Mouse (Mus musculus): ENCODE measurements around the gene Zfand2b. TPM values are rescaled to one million over a fixed set of nuclear protein-coding genes. Genes with fewer than 3 reads are reported as not detected.

Zfand2b gene
- polyA plus RNA-seq, 1 experiment from 2014 or later = 38.3 TPM

DNA sequence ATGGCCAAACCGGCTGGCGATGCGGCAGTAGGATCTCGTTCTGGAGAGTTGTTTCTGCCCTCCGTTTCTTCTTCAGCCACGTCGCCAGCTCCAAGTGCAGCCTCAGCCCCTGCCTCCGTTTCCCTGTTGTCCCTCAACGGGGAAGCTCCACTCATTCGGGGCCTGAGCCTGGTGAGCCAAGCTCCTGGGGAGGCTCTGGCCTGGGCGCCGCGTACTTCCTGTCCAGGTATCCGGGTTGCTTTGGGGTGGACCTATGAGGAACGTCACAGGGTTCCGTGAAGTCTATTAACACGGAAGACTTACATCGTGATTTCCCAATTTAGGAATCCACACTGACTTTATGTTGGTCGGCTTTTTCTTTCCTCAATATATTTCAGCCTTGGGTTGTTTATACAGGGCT is 24.0 kb downstream of the Zfand2b start:
- H3K9me3 ChIP-seq (ENCODE audit: control insufficient read depth, low read length) = no peaks in the 10 kb centered on the region
- H3K4me1 ChIP-seq (ENCODE audit: control insufficient read depth, insufficient read depth, low read length) = peaks cover 12% of the 10 kb centered on the region; the same call in 1 of the 2 replicates
- DNase-seq (ENCODE audit: low spot score) (no peak), ATAC-seq (ENCODE audit: insufficient read depth, low FRiP score, low TSS enrichment) (no peak)
- 2% methylated on average over 19 of the region's 19 CpGs for WGBS
- peak overlapping the region; percentile 73 for H3K4me3 ChIP-seq (ENCODE audit: low read depth, low read length)
- H3K36me3 ChIP-seq (ENCODE audit: control insufficient read depth, insufficient read depth, low read length) = no peaks in the 10 kb centered on the region; the same call in none of the 2 replicates
- peak overlapping the region; percentile 78 for H3K27ac ChIP-seq (ENCODE audit: low read depth, low read length)
- H3K27me3 ChIP-seq (ENCODE audit: control insufficient read depth, insufficient read depth, low read length) = no peaks in the 10 kb centered on the region
- peak overlapping the region; percentile 96 for H3K4me2 ChIP-seq (ENCODE audit: low read depth)
- H3K9ac ChIP-seq (ENCODE audit: low read length) = peak overlapping the region; percentile 85

- H3K36me3 ChIP-seq (ENCODE audit: control insufficient read depth, insufficient read depth, low read length) = peaks cover 6% of the 10 kb centered on the region; the same call in 1 of the 2 replicates
- H3K4me1 ChIP-seq (ENCODE audit: control insufficient read depth, insufficient read depth, low read length) = no peaks in the 10 kb centered on the region
- 88% methylated on average over 1 of the region's 1 CpGs for WGBS
- no peaks in the 10 kb centered on the region for H3K9me3 ChIP-seq (ENCODE audit: control insufficient read depth, low read length)
- no peak for DNase-seq (ENCODE audit: low spot score)
- no peak overlapping the region for H3K27ac ChIP-seq (ENCODE audit: low read depth, low read length)
- no peak overlapping the region for H3K4me2 ChIP-seq (ENCODE audit: low read depth)
- ATAC-seq (ENCODE audit: insufficient read depth, low FRiP score, low TSS enrichment) = no peak
- no peak overlapping the region for H3K4me3 ChIP-seq (ENCODE audit: low read depth, low read length)
- H3K27me3 ChIP-seq (ENCODE audit: control insufficient read depth, insufficient read depth, low read length) = no peaks in the 10 kb centered on the region
- H3K9ac ChIP-seq (ENCODE audit: low read length) = no peak overlapping the region
Measured at GRCm38 (mm10) chr1:75201236-75201635, 32.8 kb downstream of the Zfand2b start.

DNA sequence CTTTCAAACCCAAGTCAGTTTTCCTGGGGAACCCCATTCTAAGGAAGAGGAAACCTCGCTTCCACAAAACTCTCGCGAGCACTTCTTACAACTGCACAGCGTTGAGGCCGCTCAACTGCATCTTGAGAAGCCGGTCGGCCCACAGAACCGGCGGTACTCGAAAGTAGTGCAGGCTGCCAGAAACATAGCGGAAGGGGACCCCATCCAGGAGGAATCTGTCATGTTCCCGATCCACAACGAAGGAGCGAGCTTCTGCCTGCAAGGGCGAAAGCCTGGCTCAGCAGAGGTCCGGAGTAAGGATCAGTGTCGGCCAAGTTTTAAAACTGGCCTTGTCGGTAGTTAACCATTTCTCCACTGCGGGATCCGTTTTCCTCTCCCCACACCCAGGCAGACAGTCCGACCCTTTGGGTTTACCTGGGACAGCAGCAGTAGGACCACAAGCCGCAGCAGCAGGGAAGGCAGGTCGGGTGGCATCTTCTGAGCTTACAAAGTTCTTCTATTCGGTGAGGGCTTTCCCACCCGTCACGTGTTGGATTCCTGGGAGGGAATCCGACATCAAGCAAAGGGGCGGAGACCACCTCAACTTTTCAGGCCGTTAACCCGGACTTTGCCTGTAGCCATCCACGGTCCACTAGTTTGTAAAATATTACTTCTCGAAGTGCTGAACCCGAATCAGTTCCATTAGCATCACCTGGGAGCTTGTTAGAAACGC is 40.7 kb downstream of the Zfand2b start:
- H3K4me1 ChIP-seq (ENCODE audit: control insufficient read depth, insufficient read depth, low read length) = peaks cover 14% of the 10 kb centered on the region
- no peaks in the 10 kb centered on the region for H3K9me3 ChIP-seq (ENCODE audit: control insufficient read depth, low read length)
- H3K27me3 ChIP-seq (ENCODE audit: control insufficient read depth, insufficient read depth, low read length) = no peaks in the 10 kb centered on the region
- WGBS = 8% methylated on average over 34 of the region's 34 CpGs
- no peak overlapping the region for H3K27ac ChIP-seq (ENCODE audit: low read depth, low read length)
- ATAC-seq (ENCODE audit: insufficient read depth, low FRiP score, low TSS enrichment) (no peak), DNase-seq (ENCODE audit: low spot score) (no peak)
- H3K36me3 ChIP-seq (ENCODE audit: control insufficient read depth, insufficient read depth, low read length) = peaks cover 6% of the 10 kb centered on the region
- H3K4me3 ChIP-seq (ENCODE audit: low read depth, low read length) = peak overlapping the region; percentile 26
- H3K9ac ChIP-seq (ENCODE audit: low read length) = peak overlapping the region; percentile 5
- H3K4me2 ChIP-seq (ENCODE audit: low read depth) = peak overlapping the region; percentile 92

GRCm38 (mm10) chr1:75210136-75211087 is 42.0 kb downstream of the Zfand2b start, which contains the start of the genes Glb1l and Stk16:
Gene Glb1l, minus strand, starts transcription at chr1:75210813.
Gene Stk16, plus strand, starts transcription at chr1:75210838.
- H3K9ac ChIP-seq (ENCODE audit: low read length) = peak within 1 kb of the TSS; percentile 93
- no peak within 1 kb of the TSS for H3K27ac ChIP-seq (ENCODE audit: low read depth, low read length)
- WGBS = 7% methylated on average over 42 of the region's 42 CpGs
- peak within 1 kb of the TSS; percentile 92 for H3K4me2 ChIP-seq (ENCODE audit: low read depth)
- ATAC-seq (ENCODE audit: insufficient read depth, low FRiP score, low TSS enrichment) (peak; percentile 96), DNase-seq (ENCODE audit: low spot score) (peak; percentile 95)
- no peaks in the 10 kb centered on the region for H3K9me3 ChIP-seq (ENCODE audit: control insufficient read depth, low read length)
- peaks cover 14% of the 10 kb centered on the region for H3K4me1 ChIP-seq (ENCODE audit: control insufficient read depth, insufficient read depth, low read length)
- H3K36me3 ChIP-seq (ENCODE audit: control insufficient read depth, insufficient read depth, low read length) = peaks cover 10% of the 10 kb centered on the region
- no peaks in the 10 kb centered on the region for H3K27me3 ChIP-seq (ENCODE audit: control insufficient read depth, insufficient read depth, low read length)
- peak within 1 kb of the TSS; percentile 95 for H3K4me3 ChIP-seq (ENCODE audit: low read depth, low read length)

DNA sequence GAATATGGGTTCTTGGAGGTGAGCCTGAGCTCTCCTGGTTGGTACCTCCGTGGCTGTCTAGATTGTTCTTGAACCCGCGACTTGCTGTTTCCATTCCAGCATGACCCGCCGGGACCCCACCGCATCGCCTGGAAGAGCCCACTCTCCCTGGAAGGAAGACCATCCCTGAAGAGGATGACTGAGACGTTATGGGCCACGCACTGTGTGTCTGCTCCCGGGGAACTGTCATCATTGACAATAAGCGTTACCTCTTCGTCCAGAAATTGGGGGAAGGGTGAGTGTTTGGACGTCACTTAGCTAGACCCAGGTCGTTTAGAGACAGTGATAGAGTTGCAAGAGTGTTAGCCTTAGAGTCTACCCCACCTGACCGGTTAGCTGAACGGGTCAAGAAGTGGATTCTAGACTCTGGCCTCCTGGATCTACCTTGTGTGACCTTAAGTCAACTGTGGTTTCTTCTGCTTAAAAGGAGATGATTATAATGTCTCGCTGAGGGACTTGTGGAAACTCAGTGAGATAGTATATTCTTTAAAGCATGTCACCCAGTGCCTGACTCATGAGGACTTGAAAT is 42.8 kb downstream of the Zfand2b start:
- H3K4me3 ChIP-seq (ENCODE audit: low read depth, low read length) = peak overlapping the region; percentile 95
- H3K4me1 ChIP-seq (ENCODE audit: control insufficient read depth, insufficient read depth, low read length) = peaks cover 14% of the 10 kb centered on the region
- ATAC-seq (ENCODE audit: insufficient read depth, low FRiP score, low TSS enrichment) (no peak), DNase-seq (ENCODE audit: low spot score) (no peak)
- peaks cover 10% of the 10 kb centered on the region for H3K36me3 ChIP-seq (ENCODE audit: control insufficient read depth, insufficient read depth, low read length)
- no peaks in the 10 kb centered on the region for H3K9me3 ChIP-seq (ENCODE audit: control insufficient read depth, low read length)
- H3K4me2 ChIP-seq (ENCODE audit: low read depth) = peak overlapping the region; percentile 92
- 15% methylated on average over 17 of the region's 17 CpGs for WGBS
- H3K9ac ChIP-seq (ENCODE audit: low read length) = peak overlapping the region; percentile 93
- no peak overlapping the region for H3K27ac ChIP-seq (ENCODE audit: low read depth, low read length)
- no peaks in the 10 kb centered on the region for H3K27me3 ChIP-seq (ENCODE audit: control insufficient read depth, insufficient read depth, low read length)

GRCm38 (mm10) chr1:75212542-75212941 is 44.1 kb downstream of the Zfand2b start:
- H3K4me3 ChIP-seq (ENCODE audit: low read depth, low read length) = no peak overlapping the region

DNA sequence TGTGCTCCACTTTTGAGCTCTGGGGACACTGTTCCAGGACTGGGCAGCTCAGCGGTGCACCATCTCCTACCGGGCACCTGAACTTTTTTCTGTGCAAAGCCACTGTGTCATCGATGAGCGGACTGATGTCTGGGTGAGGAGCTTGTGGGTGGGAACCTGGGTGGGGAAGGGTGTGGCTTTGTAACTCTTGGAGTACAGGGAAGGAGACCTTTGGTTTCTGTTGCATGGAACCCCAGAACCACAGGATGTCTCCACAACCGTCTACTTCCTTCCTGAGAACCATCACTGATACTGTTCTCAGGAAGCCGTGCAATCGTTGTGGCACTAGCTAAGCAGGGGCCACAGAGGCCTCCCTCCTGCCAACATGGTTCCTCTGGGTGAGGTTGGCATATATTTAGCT is 44.6 kb downstream of the Zfand2b start:
- DNase-seq (ENCODE audit: low spot score) (no peak), ATAC-seq (ENCODE audit: insufficient read depth, low FRiP score, low TSS enrichment) (no peak)
- 91% methylated on average over 7 of the region's 7 CpGs for WGBS
- Histone ChIP-seq H3K4me2 (ENCODE audit: low read depth) (no peak overlapping the region), H3K27me3 (ENCODE audit: control insufficient read depth, insufficient read depth, low read length) (peaks cover 11% of the 10 kb centered on the region), H3K4me3 (ENCODE audit: low read depth, low read length) (no peak overlapping the region), H3K27ac (ENCODE audit: low read depth, low read length) (no peak overlapping the region), H3K36me3 (ENCODE audit: control insufficient read depth, insufficient read depth, low read length) (peaks cover 10% of the 10 kb centered on the region), H3K9ac (ENCODE audit: low read length) (no peak overlapping the region), H3K9me3 (ENCODE audit: control insufficient read depth, low read length) (no peaks in the 10 kb centered on the region), H3K4me1 (ENCODE audit: control insufficient read depth, insufficient read depth, low read length) (peaks cover 14% of the 10 kb centered on the region)

More at GRCm38 (mm10) chr1:75212542-75212941, 44.1 kb downstream of the Zfand2b start:
- H3K9me3 ChIP-seq (ENCODE audit: control insufficient read depth, low read length) = no peaks in the 10 kb centered on the region
- ATAC-seq (ENCODE audit: insufficient read depth, low FRiP score, low TSS enrichment) = no peak
- WGBS = 87% methylated on average over 4 of the region's 4 CpGs
- peaks cover 5% of the 10 kb centered on the region for H3K27me3 ChIP-seq (ENCODE audit: control insufficient read depth, insufficient read depth, low read length)
- H3K36me3 ChIP-seq (ENCODE audit: control insufficient read depth, insufficient read depth, low read length) = peaks cover 10% of the 10 kb centered on the region
- no peak for DNase-seq (ENCODE audit: low spot score)
- H3K4me2 ChIP-seq (ENCODE audit: low read depth) = no peak overlapping the region
- H3K27ac ChIP-seq (ENCODE audit: low read depth, low read length) = no peak overlapping the region
- H3K4me1 ChIP-seq (ENCODE audit: control insufficient read depth, insufficient read depth, low read length) = peaks cover 14% of the 10 kb centered on the region
- no peak overlapping the region for H3K9ac ChIP-seq (ENCODE audit: low read length)

- H3K4me3 ChIP-seq (ENCODE audit: low read depth, low read length) = no peak overlapping the region
- no peaks in the 10 kb centered on the region; the same call in 1 of the 2 replicates for H3K9me3 ChIP-seq (ENCODE audit: control insufficient read depth, low read length)
- no peak for DNase-seq (ENCODE audit: low spot score)
- H3K36me3 ChIP-seq (ENCODE audit: control insufficient read depth, insufficient read depth, low read length) = peaks cover 10% of the 10 kb centered on the region
- no peak overlapping the region for H3K4me2 ChIP-seq (ENCODE audit: low read depth)
- H3K4me1 ChIP-seq (ENCODE audit: control insufficient read depth, insufficient read depth, low read length) = peaks cover 23% of the 10 kb centered on the region
- H3K27me3 ChIP-seq (ENCODE audit: control insufficient read depth, insufficient read depth, low read length) = peaks cover 24% of the 10 kb centered on the region
- no peak overlapping the region for H3K27ac ChIP-seq (ENCODE audit: low read depth, low read length)
- WGBS = 83% methylated on average over 2 of the region's 2 CpGs
- H3K9ac ChIP-seq (ENCODE audit: low read length) = no peak overlapping the region
- ATAC-seq (ENCODE audit: insufficient read depth, low FRiP score, low TSS enrichment) = no peak
Measured at GRCm38 (mm10) chr1:75214442-75214841, 46.0 kb downstream of the Zfand2b start.
